Mouse (Mus musculus) heart, embryonic 12.5 days (tissue): ENCODE measurements around the gene Trpc2. TPM values are rescaled to one million over a fixed set of nuclear protein-coding genes. Genes with fewer than 3 reads are reported as not detected.

Experiments
- ATAC-seq: fragments of 200-750 bp; cut with Nextera tagmentation; 2 replicates; pipeline ENCODE4 v1.8.0; 2017; ENCODE audit warnings: moderate TSS enrichment, moderate library complexity; ENCODE audit not compliant: insufficient number of reproducible peaks, low FRiP score
- H3K27ac ChIP-seq: fragments of 300-500 bp; sonication (generic); 2 replicates; pipeline ENCODE4 v1.5.1; 2016; ENCODE audit warnings: mild to moderate bottlenecking, moderate library complexity; ENCODE audit not compliant: poor library complexity, severe bottlenecking
- H3K27me3 ChIP-seq: fragments of 300-500 bp; sonication (generic); replicated peaks from 2 replicates; pipeline ENCODE4 v1.6.1; 2016; ENCODE audit warnings: mild to moderate bottlenecking, moderate library complexity
- H3K36me3 ChIP-seq: fragments of 300-500 bp; sonication (generic); 2 replicates; pipeline ENCODE4 v1.6.1; 2016; ENCODE audit warnings: mild to moderate bottlenecking, moderate library complexity
- H3K4me1 ChIP-seq: fragments of 300-500 bp; sonication (generic); replicated peaks from 2 replicates; pipeline ENCODE4 v1.6.1; 2016; ENCODE audit warnings: mild to moderate bottlenecking
- H3K4me2 ChIP-seq: fragments of 300-500 bp; sonication (generic); 2 replicates; pipeline ENCODE4 v1.6.1; 2016; ENCODE audit warnings: mild to moderate bottlenecking, moderate library complexity
- H3K4me3 ChIP-seq: fragments of 300-500 bp; sonication (generic); 2 replicates; pipeline ENCODE4 v1.5.1; 2016; ENCODE audit warnings: mild to moderate bottlenecking
- H3K9ac ChIP-seq: fragments of 300-500 bp; sonication (generic); 2 replicates; pipeline ENCODE4 v1.6.1; 2016; ENCODE audit warnings: mild to moderate bottlenecking, moderate library complexity
- H3K9me3 ChIP-seq: fragments of 300-500 bp; sonication (generic); replicated peaks from 2 replicates; pipeline ENCODE4 v1.6.1; 2016; ENCODE audit warnings: mild to moderate bottlenecking, moderate library complexity
- WGBS: fragments of 180-500 bp; shearing (Covaris S2); methylation state at CpG from one replicate; pipeline ENCODE4 v1.1.7; 2016; 5-methylcytosine and 5-hydroxymethylcytosine counted together
- polyA plus RNA-seq: library from polyadenylated mRNA; unstranded; fragments of >200 nt; fragmentation: Nextera tagmentation; extraction: Ambion mirVana; gene quantifications from 2 replicates; pipeline ENCODE4 v1.2.1, GENCODE M21; 2016

Gene Trpc2
- polyA plus RNA-seq, 1 experiment from 2014 or later: 0.15 TPM

GRCm38 (mm10) chr7:102066363-102066762, 16.6 kb upstream of the Trpc2 start:
- Histone ChIP-seq H3K27ac (no peak overlapping the region), H3K27me3 (no peaks in the 10 kb centered on the region), H3K9me3 (no peaks in the 10 kb centered on the region)

GRCm38 (mm10) chr7:102076714-102077296, 6.1 kb upstream of the Trpc2 start:
- WGBS: 78% methylated on average over 7 of the region's 7 CpGs
- H3K27ac ChIP-seq: no peak overlapping the region

More at GRCm38 (mm10) chr7:102066363-102066762, 16.6 kb upstream of the Trpc2 start:
- WGBS: 73% methylated on average over 6 of the region's 6 CpGs
- Histone ChIP-seq H3K4me3 (peak overlapping the region; percentile 95), H3K4me1 (peaks cover 19% of the 10 kb centered on the region), H3K36me3 (peaks cover 28% of the 10 kb centered on the region; the same call in 1 of the 2 replicates), H3K9ac (peak overlapping the region; percentile 81), H3K4me2 (peak overlapping the region; percentile 83)
- no peak for ATAC-seq

GRCm38 (mm10) chr7:102078517-102078916, 4.4 kb upstream of the Trpc2 start:
- no peak for ATAC-seq
- 74% methylated on average over 7 of the region's 7 CpGs for WGBS
- no peaks in the 10 kb centered on the region for H3K9me3 ChIP-seq
- no peak overlapping the region for H3K27ac ChIP-seq
- H3K4me1 ChIP-seq: no peaks in the 10 kb centered on the region
- no peak overlapping the region for H3K9ac ChIP-seq
- no peak overlapping the region for H3K4me3 ChIP-seq
- no peaks in the 10 kb centered on the region for H3K27me3 ChIP-seq
- H3K4me2 ChIP-seq: no peak overlapping the region
- H3K36me3 ChIP-seq: peaks cover 91% of the 10 kb centered on the region

More at GRCm38 (mm10) chr7:102076714-102077296, 6.1 kb upstream of the Trpc2 start:
- Histone ChIP-seq H3K4me1 (no peaks in the 10 kb centered on the region), H3K4me3 (no peak overlapping the region), H3K9ac (no peak overlapping the region), H3K36me3 (peaks cover 89% of the 10 kb centered on the region), H3K4me2 (no peak overlapping the region), H3K27me3 (no peaks in the 10 kb centered on the region), H3K9me3 (no peaks in the 10 kb centered on the region)
- ATAC-seq: no peak

GRCm38 (mm10) chr7:102080311-102080710, 2.6 kb upstream of the Trpc2 start:
- peaks cover 91% of the 10 kb centered on the region for H3K36me3 ChIP-seq
- H3K4me2 ChIP-seq: no peak overlapping the region
- no peak overlapping the region for H3K9ac ChIP-seq
- no peaks in the 10 kb centered on the region for H3K27me3 ChIP-seq
- ATAC-seq: no peak
- no peaks in the 10 kb centered on the region for H3K4me1 ChIP-seq
- WGBS: 90% methylated on average over 8 of the region's 8 CpGs
- no peak overlapping the region for H3K27ac ChIP-seq
- H3K4me3 ChIP-seq: no peak overlapping the region
- no peaks in the 10 kb centered on the region for H3K9me3 ChIP-seq

GRCm38 (mm10) chr7:102081784-102082183, 1.1 kb upstream of the Trpc2 start:
- Histone ChIP-seq H3K4me1 (no peaks in the 10 kb centered on the region), H3K36me3 (peaks cover 90% of the 10 kb centered on the region), H3K9me3 (no peaks in the 10 kb centered on the region), H3K9ac (no peak overlapping the region), H3K4me3 (no peak overlapping the region), H3K27me3 (no peaks in the 10 kb centered on the region), H3K4me2 (no peak overlapping the region), H3K27ac (no peak overlapping the region)
- ATAC-seq: no peak
- WGBS: 93% methylated on average over 5 of the region's 5 CpGs

GRCm38 (mm10) chr7:102084041-102084696, 1.3 kb downstream of the Trpc2 start:
- H3K4me3 ChIP-seq: no peak overlapping the region
- ATAC-seq: no peak
- H3K9ac ChIP-seq: no peak overlapping the region
- no peak overlapping the region for H3K27ac ChIP-seq
- H3K36me3 ChIP-seq: peaks cover 82% of the 10 kb centered on the region
- H3K27me3 ChIP-seq: no peaks in the 10 kb centered on the region
- no peaks in the 10 kb centered on the region for H3K9me3 ChIP-seq
- 80% methylated on average over 26 of the region's 26 CpGs for WGBS
- no peak overlapping the region for H3K4me2 ChIP-seq
- H3K4me1 ChIP-seq: no peaks in the 10 kb centered on the region

- Histone ChIP-seq H3K27ac (no peak overlapping the region), H3K9ac (no peak overlapping the region), H3K36me3 (peaks cover 67% of the 10 kb centered on the region), H3K4me1 (no peaks in the 10 kb centered on the region), H3K9me3 (no peaks in the 10 kb centered on the region), H3K4me2 (no peak overlapping the region), H3K27me3 (no peaks in the 10 kb centered on the region), H3K4me3 (no peak overlapping the region)
- WGBS: 87% methylated on average over 4 of the region's 4 CpGs
- no peak for ATAC-seq
These were observed 4.4 kb downstream of the Trpc2 start for GRCm38 (mm10) chr7:102087336-102087735.

GRCm38 (mm10) chr7:102099760-102100661, 17.1 kb downstream of the Trpc2 start:
- H3K36me3 ChIP-seq: peaks cover 6% of the 10 kb centered on the region; the same call in 1 of the 2 replicates
- ATAC-seq: peak; percentile 67
- peak overlapping the region; percentile 42 for H3K4me3 ChIP-seq
- peak overlapping the region; percentile 57; the same call in 1 of the 2 replicates for H3K9ac ChIP-seq
- 0 out of 2 replicates have a peak, but pooled peaks cover 11% of the 10 kb centered on the region for H3K27me3 ChIP-seq
- H3K4me2 ChIP-seq: peak overlapping the region; percentile 84
- 5% methylated on average over 30 of the region's 30 CpGs for WGBS
- H3K4me1 ChIP-seq: peaks cover 38% of the 10 kb centered on the region
- H3K27ac ChIP-seq: peak overlapping the region; percentile 28; the same call in 1 of the 2 replicates
- no peaks in the 10 kb centered on the region for H3K9me3 ChIP-seq

- 60% methylated on average over 5 of the region's 5 CpGs for WGBS
- H3K36me3 ChIP-seq: 0 out of 2 replicates have a peak, but pooled peaks cover 2% of the 10 kb centered on the region
- H3K9ac ChIP-seq: no peak overlapping the region
- ATAC-seq: no peak
- H3K4me3 ChIP-seq: no peak overlapping the region
- no peaks in the 10 kb centered on the region for H3K9me3 ChIP-seq
- H3K27me3 ChIP-seq: 0 out of 2 replicates have a peak, but pooled peaks cover 11% of the 10 kb centered on the region
- peak overlapping the region; percentile 28; the same call in 1 of the 2 replicates for H3K27ac ChIP-seq
- peaks cover 38% of the 10 kb centered on the region for H3K4me1 ChIP-seq
- peak overlapping the region; percentile 84; the same call in 1 of the 2 replicates for H3K4me2 ChIP-seq
These were observed 18.0 kb downstream of the Trpc2 start for GRCm38 (mm10) chr7:102100868-102101267.

GRCm38 (mm10) chr7:102101487-102101886, 18.6 kb downstream of the Trpc2 start, which contains the start of gene Art1:
Art1 (plus strand) TSS chr7:102101743.
- 45% methylated on average over 5 of the region's 5 CpGs for WGBS
- H3K36me3 ChIP-seq: no peaks in the 10 kb centered on the region
- H3K27ac ChIP-seq: peak within 1 kb of the TSS; percentile 28; the same call in 1 of the 2 replicates
- H3K4me1 ChIP-seq: peaks cover 41% of the 10 kb centered on the region
- no peak within 1 kb of the TSS for H3K9ac ChIP-seq
- peak within 1 kb of the TSS; percentile 84 for H3K4me2 ChIP-seq
- ATAC-seq: no peak
- no peaks in the 10 kb centered on the region for H3K9me3 ChIP-seq
- 0 out of 2 replicates have a peak, but pooled peaks cover 11% of the 10 kb centered on the region for H3K27me3 ChIP-seq
- H3K4me3 ChIP-seq: peak within 1 kb of the TSS; percentile 42; the same call in 1 of the 2 replicates
